Mouse (Mus musculus) stomach, embryonic 16.5 days (tissue): Measurements from ENCODE around the gene Oasl2. TPM values are rescaled to one million over a fixed set of nuclear protein-coding genes. Genes with fewer than 3 reads are reported as not detected.
"Not testable (repeated sequence)": the region's sequence is repeated elsewhere in the genome, so short reads cannot be mapped to it uniquely, and the experiment has no call there.

ENCODE experiments used
- ATAC-seq: fragments of 200-750 bp; cut with Nextera tagmentation; 2 replicates; pipeline ENCODE4 v1.8.0; 2017; ENCODE audit warnings: moderate number of reproducible peaks, moderate TSS enrichment; ENCODE audit not compliant: insufficient read depth, low FRiP score
- H3K27ac ChIP-seq: fragments of 300-500 bp; sonication (generic); 2 replicates; pipeline ENCODE4 v1.5.1; 2014; ENCODE audit warnings: low read length
- H3K27me3 ChIP-seq: fragments of 300-500 bp; sonication (generic); 2 replicates; pipeline ENCODE4 v1.6.1; 2014; ENCODE audit warnings: low read length, control low read depth, mixed read lengths; ENCODE audit not compliant: control insufficient read depth, insufficient read depth
- H3K36me3 ChIP-seq: fragments of 300-500 bp; sonication (generic); 2 replicates; pipeline ENCODE4 v1.6.1; 2014; ENCODE audit warnings: low read length; ENCODE audit not compliant: control insufficient read depth, insufficient read depth
- H3K4me1 ChIP-seq: fragments of 300-500 bp; sonication (generic); 2 replicates; pipeline ENCODE4 v1.6.1; 2014; ENCODE audit warnings: low read length, control low read depth, mixed read lengths; ENCODE audit not compliant: control insufficient read depth, insufficient read depth
- H3K4me2 ChIP-seq: fragments of 300-500 bp; sonication (generic); 2 replicates; pipeline ENCODE4 v1.6.1; 2014; ENCODE audit warnings: low read depth, low read length, mixed read lengths
- H3K4me3 ChIP-seq: fragments of 300-500 bp; sonication (generic); replicated peaks from 2 replicates; pipeline ENCODE4 v1.5.1; 2014; ENCODE audit warnings: mild to moderate bottlenecking, low read length
- H3K9ac ChIP-seq: fragments of 300-500 bp; sonication (generic); 2 replicates; pipeline ENCODE4 v1.6.1; 2014; ENCODE audit warnings: low read length
- H3K9me3 ChIP-seq: fragments of 300-500 bp; sonication (generic); replicated peaks from 2 replicates; pipeline ENCODE4 v1.6.1; 2016; ENCODE audit warnings: low read length, control low read depth; ENCODE audit not compliant: control insufficient read depth
- WGBS: fragments of 180-500 bp; shearing (Covaris S2); extraction: QIAGEN DNeasy Blood & Tissue Kit; methylation state at CpG from one replicate; pipeline ENCODE4 v1.1.7; 2014; 5-methylcytosine and 5-hydroxymethylcytosine counted together
- polyA plus RNA-seq: library from polyadenylated mRNA; unstranded; fragments of >200 nt; fragmentation: Nextera tagmentation; extraction: Ambion mirVana; gene quantifications from 2 replicates; pipeline ENCODE4 v1.2.1, GENCODE M21; 2015

The Oasl2 gene
- polyA plus RNA-seq, 1 experiment from 2014 or later = 7.8 TPM

GRCm38 (mm10) chr5:114902413-114902812 lies 5.7 kb downstream of the Oasl2 start:
- Histone ChIP-seq H3K4me1 (peaks cover 1% of the 10 kb centered on the region; the same call in 1 of the 2 replicates), H3K4me3 (no peak overlapping the region), H3K4me2 (no peak overlapping the region), H3K9me3 (no peaks in the 10 kb centered on the region; the same call in 1 of the 2 replicates), H3K27me3 (no peaks in the 10 kb centered on the region), H3K36me3 (no peaks in the 10 kb centered on the region), H3K27ac (no peak overlapping the region), H3K9ac (no peak overlapping the region)
- 52% methylated on average over 1 of the region's 1 CpGs for WGBS
- ATAC-seq = no peak

DNA sequence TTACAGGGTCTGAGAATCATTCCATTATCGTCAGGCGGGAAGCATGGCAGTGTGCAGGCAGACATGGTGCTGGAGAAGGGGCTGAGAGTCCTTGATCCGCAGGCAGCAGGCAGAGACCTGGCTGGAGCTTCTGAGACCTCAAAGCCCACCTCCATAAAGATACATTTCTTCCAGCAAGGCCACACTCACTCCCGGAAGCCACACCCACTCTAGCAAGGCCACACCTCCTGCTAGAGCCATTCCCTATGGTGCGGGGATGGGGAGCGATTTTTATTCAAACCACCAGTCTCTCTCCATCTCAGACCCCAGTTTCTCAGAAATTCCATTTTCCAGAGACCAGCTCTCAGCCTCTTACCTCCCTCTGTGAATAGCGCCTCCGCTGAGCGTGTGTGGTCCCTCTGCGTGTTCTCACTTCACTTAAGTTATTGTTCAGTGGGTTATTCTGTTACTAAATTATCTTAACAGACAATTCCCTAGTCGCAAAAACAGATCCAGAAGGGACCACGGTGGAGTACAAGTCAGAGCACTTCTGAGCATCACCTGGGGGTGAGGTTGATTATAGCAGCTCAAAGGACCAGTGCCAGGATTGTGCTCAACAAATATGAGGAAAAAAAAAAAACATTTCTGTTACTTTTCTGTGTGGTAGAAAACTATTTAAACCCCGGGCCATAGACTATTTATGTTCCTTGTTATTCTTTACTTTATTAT lies 12.0 kb downstream of the Oasl2 start:
- H3K4me1 ChIP-seq = no peaks in the 10 kb centered on the region
- H3K36me3 ChIP-seq = no peaks in the 10 kb centered on the region
- no peak overlapping the region for H3K9ac ChIP-seq
- no peaks in the 10 kb centered on the region; the same call in 1 of the 2 replicates for H3K9me3 ChIP-seq
- H3K4me2 ChIP-seq = no peak overlapping the region
- no peak overlapping the region for H3K4me3 ChIP-seq
- no peaks in the 10 kb centered on the region for H3K27me3 ChIP-seq
- no peak overlapping the region for H3K27ac ChIP-seq
- WGBS = 55% methylated on average over 13 of the region's 13 CpGs
- ATAC-seq = no peak

- Histone ChIP-seq H3K4me1 (no peaks in the 10 kb centered on the region), H3K9ac (no peak overlapping the region), H3K27me3 (no peaks in the 10 kb centered on the region), H3K27ac (no peak overlapping the region), H3K36me3 (no peaks in the 10 kb centered on the region), H3K4me3 (no peak overlapping the region), H3K4me2 (no peak overlapping the region), H3K9me3 (no peaks in the 10 kb centered on the region)
- ATAC-seq = no peak
- WGBS = 59% methylated on average over 4 of the region's 4 CpGs
These were observed 16.9 kb downstream of the Oasl2 start for GRCm38 (mm10) chr5:114913686-114914085.

DNA sequence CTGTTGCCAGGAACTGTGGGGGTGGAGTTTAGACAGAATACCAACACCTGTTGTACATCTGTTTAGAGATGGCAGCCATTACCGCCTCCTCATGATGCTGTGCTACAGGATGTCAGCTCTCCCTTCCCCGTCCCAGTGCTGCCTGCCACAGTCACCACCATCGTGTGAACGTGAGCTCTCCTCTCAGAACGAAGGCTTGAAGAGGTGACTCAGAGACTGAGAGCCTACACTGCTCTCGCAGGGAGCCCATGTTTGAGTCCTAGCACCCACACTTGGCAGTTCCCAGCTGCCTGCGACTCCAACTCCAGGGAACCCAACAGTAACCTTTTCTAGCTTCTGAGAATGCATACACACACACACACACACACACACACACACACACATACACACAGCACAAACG lies 18.1 kb downstream of the Oasl2 start:
- no peaks in the 10 kb centered on the region for H3K36me3 ChIP-seq
- 63% methylated on average over 8 of the region's 8 CpGs for whole genome bisulfite sequencing
- no peak overlapping the region for H3K27ac ChIP-seq
- H3K4me1 ChIP-seq = no peaks in the 10 kb centered on the region
- no peaks in the 10 kb centered on the region for H3K27me3 ChIP-seq
- no peaks in the 10 kb centered on the region for H3K9me3 ChIP-seq
- H3K4me2 ChIP-seq = no peak overlapping the region
- no peak for ATAC-seq
- no peak overlapping the region for H3K9ac ChIP-seq
- H3K4me3 ChIP-seq = no peak overlapping the region

DNA sequence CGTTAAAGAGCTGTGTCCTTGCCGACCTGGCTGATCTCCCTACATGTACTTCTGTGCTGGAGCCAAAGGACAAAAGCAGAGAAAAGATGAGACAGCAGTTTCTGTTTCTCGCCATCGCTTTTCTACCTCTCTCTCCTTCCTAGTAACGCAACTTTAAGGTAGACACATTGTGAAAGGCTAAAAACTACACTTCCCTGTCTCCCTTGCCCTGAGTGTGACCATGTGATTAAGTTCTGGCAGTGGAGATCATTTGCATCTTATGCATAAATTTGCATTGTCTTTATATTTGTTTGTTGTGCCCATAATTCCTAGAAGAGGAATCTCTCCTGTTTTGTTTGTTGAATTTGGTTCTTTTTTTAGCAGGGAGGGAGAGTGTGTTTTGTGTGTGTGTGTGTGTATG lies 19.1 kb downstream of the Oasl2 start:
- WGBS = 75% methylated on average over 5 of the region's 5 CpGs
- ATAC-seq = no peak

GRCm38 (mm10) chr5:114916777-114917176 lies 20.0 kb downstream of the Oasl2 start:
- no peaks in the 10 kb centered on the region for H3K4me1 ChIP-seq
- 84% methylated on average over 4 of the region's 4 CpGs for WGBS
- no peak overlapping the region for H3K9ac ChIP-seq
- ATAC-seq = no peak
- H3K27ac ChIP-seq = no peak overlapping the region
- no peaks in the 10 kb centered on the region for H3K9me3 ChIP-seq
- H3K36me3 ChIP-seq = no peaks in the 10 kb centered on the region
- H3K4me3 ChIP-seq = no peak overlapping the region
- H3K4me2 ChIP-seq = no peak overlapping the region
- H3K27me3 ChIP-seq = no peaks in the 10 kb centered on the region

More for the DNA sequence above, 19.1 kb downstream of the Oasl2 start:
- Histone ChIP-seq H3K27ac (no peak overlapping the region), H3K9me3 (no peaks in the 10 kb centered on the region), H3K36me3 (no peaks in the 10 kb centered on the region), H3K27me3 (no peaks in the 10 kb centered on the region), H3K4me2 (no peak overlapping the region), H3K4me3 (no peak overlapping the region), H3K4me1 (no peaks in the 10 kb centered on the region), H3K9ac (no peak overlapping the region)

DNA sequence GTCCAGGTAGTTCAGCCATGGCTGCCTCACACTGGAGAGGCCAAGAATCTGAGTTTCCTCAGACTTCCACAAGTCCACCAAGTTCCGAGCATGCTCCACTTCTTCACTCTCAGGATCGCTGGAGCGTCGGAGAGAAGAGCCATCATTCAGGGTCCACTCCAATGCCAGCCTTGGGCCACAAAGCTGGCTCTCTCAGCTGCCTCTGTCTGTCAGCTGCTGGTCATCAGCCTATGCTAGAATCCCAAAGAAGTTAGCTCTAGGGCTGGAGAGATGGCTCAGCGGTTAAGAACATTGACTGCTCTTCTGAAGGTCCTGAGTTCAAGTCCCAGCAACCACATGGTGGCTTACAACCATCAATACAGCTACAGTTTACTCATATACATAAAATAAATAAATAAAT lies 20.6 kb downstream of the Oasl2 start:
- not testable (repeated sequence) for H3K27me3 ChIP-seq, H3K4me1 ChIP-seq, H3K4me2 ChIP-seq, H3K36me3 ChIP-seq, H3K9me3 ChIP-seq, H3K9ac ChIP-seq, ATAC-seq, H3K4me3 ChIP-seq, H3K27ac ChIP-seq
- WGBS = 92% methylated on average over 5 of the region's 5 CpGs

- Histone ChIP-seq H3K4me2 (no peak overlapping the region), H3K9me3 (no peaks in the 10 kb centered on the region), H3K27me3 (no peaks in the 10 kb centered on the region), H3K27ac (peak overlapping the region; percentile 8; the same call in 1 of the 2 replicates), H3K36me3 (no peaks in the 10 kb centered on the region), H3K4me3 (no peak overlapping the region), H3K9ac (no peak overlapping the region), H3K4me1 (0 out of 2 replicates have a peak, but pooled peaks cover 4% of the 10 kb centered on the region)
- WGBS = 68% methylated on average over 19 of the region's 19 CpGs
- peak; percentile 23; the same call in 1 of the 2 replicates for ATAC-seq
These were observed 25.0 kb downstream of the Oasl2 start for GRCm38 (mm10) chr5:114921551-114922365.

GRCm38 (mm10) chr5:114922366-114922731 lies 25.6 kb downstream of the Oasl2 start:
- peak overlapping the region; percentile 8; the same call in 1 of the 2 replicates for H3K27ac ChIP-seq

More at GRCm38 (mm10) chr5:114922366-114922731, 25.6 kb downstream of the Oasl2 start:
- no peak overlapping the region for H3K4me2 ChIP-seq
- 59% methylated on average over 10 of the region's 10 CpGs for WGBS
- no peak overlapping the region for H3K9ac ChIP-seq
- no peaks in the 10 kb centered on the region for H3K27me3 ChIP-seq
- H3K4me1 ChIP-seq = 0 out of 2 replicates have a peak, but pooled peaks cover 4% of the 10 kb centered on the region
- peak; percentile 59; the same call in 1 of the 2 replicates for ATAC-seq
- no peak overlapping the region for H3K4me3 ChIP-seq
- no peaks in the 10 kb centered on the region for H3K36me3 ChIP-seq
- H3K9me3 ChIP-seq = no peaks in the 10 kb centered on the region
